Mouse (Mus musculus) liver, embryonic 14.5 days (tissue): ENCODE results near the gene 1600002K03Rik. TPM values are rescaled to one million over a fixed set of nuclear protein-coding genes. Genes with fewer than 3 reads are reported as not detected.

Source experiments
- ATAC-seq: fragments of 200-750 bp; cut with Nextera tagmentation; 2 replicates; pipeline ENCODE4 v1.8.0; 2017; ENCODE audit warnings: moderate number of reproducible peaks, mild to moderate bottlenecking, moderate library complexity; ENCODE audit not compliant: insufficient read depth
- DNase-seq, 3 experiments: peaks; one replicate each; pipeline ENCODE4 v3.0.0-alpha.2; 2012 to 2013; ENCODE audit warnings: low read depth in 3 of 3, low spot score in 3 of 3
- H3K27ac ChIP-seq: fragments of 300-500 bp; sonication (generic); 2 replicates; pipeline ENCODE4 v1.5.1; 2014; ENCODE audit warnings: moderate library complexity, mild to moderate bottlenecking, control low read depth, inconsistent platforms
- H3K27me3 ChIP-seq: fragments of 300-500 bp; sonication (generic); 2 replicates; pipeline ENCODE4 v1.6.1; 2014; ENCODE audit warnings: mild to moderate bottlenecking, low read length, moderate library complexity; ENCODE audit not compliant: control insufficient read depth, insufficient read depth
- H3K36me3 ChIP-seq: fragments of 300-500 bp; sonication (generic); replicated peaks from 2 replicates; pipeline ENCODE4 v1.6.1; 2014; ENCODE audit warnings: low read depth; ENCODE audit not compliant: control insufficient read depth, insufficient read depth
- H3K4me1 ChIP-seq, 2 experiments: fragments of 200-500 bp in 1 of 2; fragments of 300-500 bp in 1 of 2; sonication (generic) in 1 of 2; replicated peaks; 2 replicates each; pipeline ENCODE4 v1.6.1; 2012 to 2014; ENCODE audit warnings: antibody characterized with exemption in 1 of 2, inconsistent platforms in 1 of 2, low read length in 1 of 2; ENCODE audit not compliant: control insufficient read depth in 2 of 2, insufficient read depth in 2 of 2
- H3K4me2 ChIP-seq: fragments of 300-500 bp; sonication (generic); 2 replicates; pipeline ENCODE4 v1.6.1; 2014; ENCODE audit warnings: low read depth, mild to moderate bottlenecking, control low read depth, moderate library complexity
- H3K4me3 ChIP-seq, 2 experiments: fragments of 200-500 bp in 1 of 2; fragments of 300-500 bp in 1 of 2; sonication (generic) in 1 of 2; 2 replicates each; pipeline ENCODE4 v1.5.1; 2012 to 2014; ENCODE audit warnings: low read depth in 2 of 2, low read length in 2 of 2, mild to moderate bottlenecking in 2 of 2, control low read depth in 1 of 2, inconsistent platforms in 1 of 2, moderate library complexity in 1 of 2; ENCODE audit not compliant: insufficient read depth in 1 of 2
- H3K9ac ChIP-seq: fragments of 300-500 bp; sonication (generic); replicated peaks from 2 replicates; pipeline ENCODE4 v1.6.1; 2014; ENCODE audit warnings: mild to moderate bottlenecking, control low read depth, moderate library complexity
- H3K9me3 ChIP-seq: fragments of 300-500 bp; sonication (generic); 2 replicates; pipeline ENCODE4 v1.6.1; 2016; ENCODE audit warnings: low read length, mixed read lengths; ENCODE audit not compliant: control insufficient read depth
- CTCF ChIP-seq: IDR thresholded peaks from 2 replicates; pipeline ENCODE4 v1.5.1; 2016; ENCODE audit warnings: antibody characterized with exemption, low read depth, control low read depth
- EP300 ChIP-seq: IDR thresholded peaks from 2 replicates; pipeline ENCODE4 v1.6.1; 2016; ENCODE audit warnings: antibody characterized with exemption, low read depth
- whole genome bisulfite sequencing: fragments of 180-500 bp; shearing (Covaris S2); extraction: QIAGEN DNeasy Blood & Tissue Kit; methylation state at CpG from one replicate; pipeline ENCODE4 v1.1.7; 2014; ENCODE audit not compliant: insufficient replicate concordance; 5-methylcytosine and 5-hydroxymethylcytosine counted together
- polyA plus RNA-seq, 2 experiments: library from polyadenylated mRNA; depleted of rRNA in 1 of 2; stranded (reverse) in 1 of 2; unstranded in 1 of 2; fragments of >200 nt; fragmentation: Nextera tagmentation in 1 of 2; extraction: Ambion mirVana in 1 of 2; gene quantifications; 2 replicates each; pipeline versions ENCODE4 v1.2.1 to v1.2.3; 2012 to 2014

The 1600002K03Rik gene
- 6.8 and 6.9 TPM in 2 replicates for polyA plus RNA-seq (2012; rRNA removed)
- 10.6 and 13.2 TPM in 2 replicates for polyA plus RNA-seq (2014; fragmentation: Nextera tagmentation; extraction: Ambion mirVana)

DNA sequence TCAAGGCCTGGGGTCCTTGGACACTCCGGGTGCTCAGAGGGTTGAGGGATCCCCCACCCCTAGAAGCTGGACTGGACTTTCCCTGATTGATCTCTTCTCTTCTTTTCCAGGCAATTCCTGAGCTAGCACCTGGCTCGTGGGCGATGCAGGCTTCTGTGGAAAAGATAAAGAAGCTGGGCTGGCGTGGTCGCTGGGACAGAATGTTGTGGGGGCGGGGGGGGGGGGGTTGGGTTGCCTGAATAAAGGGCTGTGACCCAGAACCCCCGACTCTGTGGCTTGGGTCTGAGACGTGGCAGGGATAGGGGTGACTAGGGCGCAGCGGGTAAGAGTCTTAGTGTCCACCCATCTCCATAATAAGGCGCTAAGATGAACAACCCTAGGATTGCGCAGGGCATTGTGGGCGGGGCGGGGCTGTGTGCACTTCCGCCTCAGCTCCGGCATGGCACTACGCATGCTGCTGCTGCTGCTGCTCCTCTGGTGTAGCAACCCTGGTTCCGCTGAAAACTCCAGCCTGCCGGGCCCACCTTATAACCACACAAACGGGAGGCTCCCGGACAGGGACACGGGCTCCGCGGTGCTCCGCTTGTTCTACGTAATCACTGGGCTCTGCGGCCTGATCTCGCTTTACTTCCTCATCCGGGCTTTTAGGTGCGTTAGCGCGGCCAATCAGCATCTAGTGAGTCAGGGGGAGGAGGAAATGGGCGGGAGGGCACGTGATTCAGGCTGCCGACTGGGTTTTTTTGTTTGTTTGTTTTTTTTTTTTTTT, at the start of gene 1600002K03Rik:
TSS of gene 1600002K03Rik (plus strand) at position 418 of the 766 bp plus-strand sequence.
- Histone ChIP-seq H3K27ac (peak within 1 kb of the TSS; percentile 51), H3K9ac (peak within 1 kb of the TSS; percentile 69), H3K4me2 (peak within 1 kb of the TSS; percentile 82), H3K4me1 (peaks cover 9 to 13% of the 10 kb centered on the region in 2 experiments), H3K4me3 (peak within 1 kb of the TSS; percentile 69 to 95), H3K9me3 (no peaks in the 10 kb centered on the region; the same call in 1 of the 2 replicates), H3K36me3 (peaks cover 19% of the 10 kb centered on the region), H3K27me3 (no peaks in the 10 kb centered on the region)
- TF ChIP-seq CTCF (no peak), EP300 (no peak)
- 3% methylated on average over 35 of the region's 35 CpGs for WGBS
- ATAC-seq = peak; percentile 75
- DNase-seq = peak; percentile 85 to 90 (median 85)

DNA sequence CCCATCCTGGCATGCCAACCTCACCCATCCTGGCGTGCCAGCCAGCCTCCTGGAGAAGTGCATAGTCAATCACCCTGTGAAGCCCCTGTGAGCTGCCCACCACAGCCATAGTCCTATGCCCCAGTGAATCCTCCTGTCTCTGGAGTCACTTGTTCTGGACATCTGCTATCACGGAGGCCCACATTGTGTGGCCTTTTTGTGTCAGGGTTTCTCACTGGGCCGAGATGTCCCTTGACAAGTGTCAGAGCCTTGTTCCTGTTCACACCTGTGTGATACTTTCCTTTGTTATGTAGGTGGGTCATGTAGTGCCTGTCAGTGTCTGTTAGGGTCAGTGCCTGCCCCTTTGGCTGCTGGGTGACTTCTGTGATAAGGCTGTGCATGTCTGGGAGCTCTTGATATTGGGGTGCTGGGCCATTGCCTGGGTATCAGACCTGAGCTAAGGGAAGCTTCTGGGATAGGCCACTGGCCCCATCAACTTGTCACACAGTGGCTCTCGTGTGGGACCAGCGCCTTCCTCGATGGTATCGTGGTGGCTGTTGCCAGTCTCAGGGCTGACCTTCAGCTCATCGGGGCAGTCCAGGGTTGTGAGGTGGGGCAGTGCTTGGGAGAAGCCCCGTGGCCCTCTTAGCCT, 48.7 kb upstream of the 1600002K03Rik start:
- WGBS = 39% methylated on average over 9 of the region's 9 CpGs
- Histone ChIP-seq H3K27me3 (no peaks in the 10 kb centered on the region), H3K4me3 (peak overlapping the region in 1 of 2 experiments; percentile 34; a peak in 2 of 4 replicates), H3K27ac (peak overlapping the region; percentile 86), H3K36me3 (peaks cover 85% of the 10 kb centered on the region), H3K4me2 (peak overlapping the region; percentile 69), H3K4me1 (peaks cover 35 to 41% of the 10 kb centered on the region in 2 experiments), H3K9ac (peak overlapping the region; percentile 61), H3K9me3 (no peaks in the 10 kb centered on the region)
- DNase-seq = peak in 1 of 3 experiments; percentile 71
- ATAC-seq = peak; percentile 87
- TF ChIP-seq EP300 = peak; percentile 80
- TF ChIP-seq CTCF = no peak

DNA sequence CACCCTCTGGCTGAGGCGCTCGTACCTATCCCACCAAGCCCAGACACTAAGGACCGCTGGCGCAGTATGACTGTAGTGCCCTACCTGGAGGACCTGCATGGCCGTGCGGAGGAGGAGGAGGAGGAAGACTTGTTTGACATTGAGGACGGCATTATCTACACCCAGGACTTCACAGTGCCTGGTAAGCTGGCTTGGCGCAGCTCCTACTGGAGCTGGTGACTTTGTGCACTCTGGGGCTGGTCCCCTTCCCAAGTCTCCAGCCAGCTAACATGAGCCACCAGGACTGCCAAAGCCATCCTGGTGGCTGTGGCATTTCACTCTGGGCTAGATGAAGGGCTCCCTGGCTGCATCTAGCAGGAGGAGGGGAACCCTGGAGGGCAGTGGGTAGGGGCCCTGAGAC, 44.8 kb upstream of the 1600002K03Rik start:
- TF ChIP-seq CTCF (no peak), EP300 (no peak)
- Histone ChIP-seq H3K9me3 (no peaks in the 10 kb centered on the region), H3K27me3 (no peaks in the 10 kb centered on the region), H3K4me3 (no peak overlapping the region), H3K9ac (no peak overlapping the region), H3K4me1 (peaks cover 32 to 35% of the 10 kb centered on the region in 2 experiments), H3K36me3 (peaks cover 77% of the 10 kb centered on the region), H3K4me2 (no peak overlapping the region), H3K27ac (no peak overlapping the region)
- no peak for ATAC-seq
- 92% methylated on average over 8 of the region's 8 CpGs for WGBS
- no peak for DNase-seq

DNA sequence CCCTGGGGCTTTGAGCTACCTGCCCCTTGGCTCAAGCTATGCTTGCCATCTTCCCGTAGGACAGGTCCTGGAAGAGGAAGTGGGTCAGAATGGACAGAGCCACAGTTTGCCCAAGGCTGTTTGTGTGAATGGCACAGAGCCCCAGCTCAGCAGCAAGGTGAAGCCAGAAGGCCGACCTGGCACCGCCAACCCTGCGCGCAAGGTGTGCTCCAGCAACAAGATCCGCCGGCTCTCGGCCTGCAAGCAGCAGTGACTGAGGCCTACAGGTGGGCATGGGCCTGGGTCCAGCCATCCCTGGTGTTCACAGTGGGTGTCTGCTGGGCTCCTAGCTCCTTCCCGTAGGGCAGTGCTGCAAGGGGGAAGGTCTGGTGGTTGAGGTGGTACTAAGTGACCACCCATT, 42.9 kb upstream of the 1600002K03Rik start:
- H3K36me3 ChIP-seq = peaks cover 66% of the 10 kb centered on the region
- no peaks in the 10 kb centered on the region for H3K27me3 ChIP-seq
- H3K9ac ChIP-seq = no peak overlapping the region
- no peak overlapping the region for H3K27ac ChIP-seq
- DNase-seq = no peak
- no peaks in the 10 kb centered on the region for H3K9me3 ChIP-seq
- peaks cover 13 to 15% of the 10 kb centered on the region in 2 experiments for H3K4me1 ChIP-seq
- H3K4me2 ChIP-seq = no peak overlapping the region
- WGBS = 85% methylated on average over 9 of the region's 9 CpGs
- no peak for TF ChIP-seq CTCF
- no peak for TF ChIP-seq EP300
- H3K4me3 ChIP-seq = no peak overlapping the region
- no peak for ATAC-seq

DNA sequence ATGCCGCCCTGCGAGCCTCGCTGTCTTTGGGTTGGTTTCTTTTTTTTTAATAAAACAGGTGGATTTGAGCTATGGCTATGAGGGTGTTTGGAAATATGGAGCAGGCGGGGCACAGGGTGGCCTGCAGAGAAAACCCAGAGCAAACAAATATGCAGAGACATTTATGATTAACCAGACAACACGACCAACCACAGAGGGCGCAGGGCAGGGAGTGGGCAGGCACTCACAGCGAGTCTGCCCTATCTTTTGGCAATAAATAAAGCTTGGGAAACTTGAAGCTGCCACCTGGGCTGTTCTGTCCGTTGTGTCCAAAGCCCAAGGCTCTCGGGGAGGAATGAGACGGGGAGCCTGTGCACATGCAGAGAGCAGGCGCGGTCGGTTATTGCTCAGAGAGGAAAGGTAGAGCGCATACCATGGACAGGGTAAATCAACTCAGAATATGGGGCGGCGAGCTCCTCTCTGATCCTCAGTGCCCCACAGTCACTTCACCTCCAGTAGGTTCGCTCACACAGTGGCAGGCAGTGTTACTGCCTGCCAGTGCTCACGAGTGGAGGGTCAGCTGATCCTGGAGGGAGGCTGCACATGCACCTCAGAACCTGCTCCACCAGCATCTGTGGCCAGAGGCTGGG, 42.2 kb upstream of the 1600002K03Rik start:
- WGBS = 80% methylated on average over 18 of the region's 18 CpGs
- no peaks in the 10 kb centered on the region for H3K9me3 ChIP-seq
- no peak overlapping the region for H3K27ac ChIP-seq
- no peak for ATAC-seq
- H3K36me3 ChIP-seq = peaks cover 60% of the 10 kb centered on the region
- no peak overlapping the region for H3K4me2 ChIP-seq
- H3K4me1 ChIP-seq = peaks cover 10 to 12% of the 10 kb centered on the region in 2 experiments
- TF ChIP-seq EP300 (no peak), CTCF (no peak)
- H3K9ac ChIP-seq = no peak overlapping the region
- no peak for DNase-seq
- no peaks in the 10 kb centered on the region for H3K27me3 ChIP-seq
- H3K4me3 ChIP-seq = no peak overlapping the region
